Mouse (Mus musculus) kidney, adult 11 months (tissue): ENCODE results near the gene Aoc1.

ENCODE experiments used
- DNase-seq: peaks from one replicate; pipeline ENCODE4 v3.0.0; 2022

The Aoc1 gene

DNA sequence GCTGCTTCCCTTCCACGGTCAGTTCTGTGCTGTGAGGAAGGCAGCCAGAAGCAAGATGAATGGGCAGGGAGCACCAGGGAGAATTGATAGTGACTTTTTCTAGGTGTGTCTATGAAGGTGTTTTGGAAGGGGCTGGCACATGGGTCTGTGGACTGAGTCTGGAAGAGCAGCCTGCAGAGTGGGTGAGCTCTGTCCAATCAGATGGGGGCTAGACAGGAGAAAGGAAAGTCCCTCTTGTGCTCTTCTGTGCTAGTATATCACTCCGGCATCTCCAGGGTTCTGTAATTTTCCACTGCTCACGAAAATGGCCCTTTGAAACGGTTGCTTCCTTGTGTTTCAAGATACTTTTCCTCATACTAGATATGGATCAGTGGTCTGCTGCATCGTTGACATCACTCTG is at the start of gene Aoc1:
Gene Aoc1, plus strand, starts transcription at position 301 of the 400 bp plus-strand sequence.
- peak; percentile 21 for DNase-seq

DNA sequence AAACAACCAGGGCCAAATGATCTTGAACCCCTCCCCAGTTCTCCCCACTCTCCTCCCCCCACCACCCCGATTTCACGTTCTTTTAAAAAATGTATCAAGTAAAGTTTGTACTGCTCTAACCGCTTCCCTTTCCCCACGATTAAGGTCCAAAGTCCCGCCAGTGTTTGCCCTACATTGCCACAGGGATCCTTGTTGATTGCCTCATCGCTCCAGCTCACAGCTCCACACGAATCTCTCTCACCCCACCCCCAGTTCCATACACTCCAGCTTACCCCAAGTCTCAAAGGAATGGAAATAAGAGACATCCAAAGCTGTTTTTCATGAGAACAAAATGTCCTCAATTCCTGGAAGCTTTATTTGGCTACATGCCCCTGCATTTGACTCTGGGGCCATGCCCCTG is 47.7 kb upstream of the Aoc1 start:
- DNase-seq = peak; percentile 59

DNA sequence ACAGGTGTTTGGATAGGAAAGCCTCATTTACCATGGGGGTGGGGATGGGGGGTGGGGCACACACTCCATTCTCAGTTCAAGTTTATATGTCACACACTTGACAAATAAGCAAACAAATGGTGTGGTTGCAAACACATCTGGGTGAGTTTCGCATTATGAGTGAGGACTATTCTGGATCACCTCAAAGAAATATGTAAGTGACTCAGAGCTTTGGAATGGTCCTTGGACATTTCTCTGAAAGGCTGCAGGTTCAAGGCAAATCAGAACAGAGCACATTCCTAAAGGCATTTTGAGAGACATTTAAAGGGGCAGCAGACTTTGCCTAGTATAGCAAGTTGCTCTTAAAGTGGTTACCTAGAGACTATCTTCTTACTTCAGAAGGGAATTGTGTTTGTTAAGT is 43.7 kb upstream of the Aoc1 start:
- no peak for DNase-seq

DNA sequence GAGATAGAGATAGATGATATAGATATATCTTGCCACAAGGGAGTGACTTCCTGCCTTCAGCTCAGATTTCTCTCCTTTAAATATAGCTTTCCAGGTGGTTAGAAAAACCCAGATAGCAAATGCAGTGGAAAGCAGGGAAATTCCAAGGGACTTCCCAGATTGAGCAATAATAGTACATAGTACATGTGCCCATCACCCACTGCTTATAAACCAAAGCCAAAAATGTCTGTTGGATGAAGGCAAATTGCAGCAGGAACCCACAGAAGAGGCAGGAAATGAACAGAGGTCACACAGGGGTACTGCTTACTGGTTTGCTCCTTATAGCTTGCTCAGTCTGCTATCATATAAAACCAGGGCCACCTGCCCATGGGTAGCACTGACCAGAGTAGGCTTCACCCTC is 43.0 kb upstream of the Aoc1 start:
- DNase-seq = no peak

DNA sequence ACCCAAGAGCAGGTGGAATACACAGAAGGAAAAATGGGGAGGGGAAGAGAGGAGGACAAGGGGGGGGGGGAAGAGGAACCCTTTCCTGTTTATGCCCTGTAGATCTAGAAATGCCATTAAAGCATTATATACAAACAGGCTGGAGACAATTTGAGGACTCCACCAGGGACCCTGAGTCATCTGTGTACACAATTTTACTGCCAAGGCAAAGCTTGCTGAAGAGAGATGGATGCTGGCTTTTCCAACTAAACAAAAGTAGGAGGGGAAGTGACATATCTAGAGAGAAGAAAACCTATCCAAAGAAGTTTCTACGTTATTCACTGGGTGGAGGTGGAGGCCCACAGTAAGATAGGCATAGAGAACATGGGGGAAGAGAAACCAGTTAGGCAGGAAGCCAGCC is 42.5 kb upstream of the Aoc1 start:
- peak; percentile 1 for DNase-seq

DNA sequence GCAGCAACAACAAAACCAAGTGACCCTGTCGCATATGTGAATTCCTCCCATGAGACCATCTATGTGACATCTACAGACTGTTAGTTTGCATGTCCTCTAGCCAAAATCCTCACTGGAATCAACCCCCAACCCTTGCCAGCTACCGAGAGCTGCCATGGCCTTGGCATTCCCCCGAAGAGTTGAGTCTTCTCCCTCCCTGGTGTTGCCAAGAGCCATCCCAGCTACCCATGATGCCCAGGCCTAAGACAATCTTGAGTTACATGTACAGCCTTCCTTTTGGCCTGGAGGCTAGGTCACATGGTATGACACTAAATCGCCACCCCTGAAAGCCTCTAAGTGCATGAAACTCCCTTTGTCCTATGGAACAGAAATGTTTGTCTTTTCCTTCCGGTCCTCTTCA is 41.6 kb upstream of the Aoc1 start:
- DNase-seq = peak; percentile 2

DNA sequence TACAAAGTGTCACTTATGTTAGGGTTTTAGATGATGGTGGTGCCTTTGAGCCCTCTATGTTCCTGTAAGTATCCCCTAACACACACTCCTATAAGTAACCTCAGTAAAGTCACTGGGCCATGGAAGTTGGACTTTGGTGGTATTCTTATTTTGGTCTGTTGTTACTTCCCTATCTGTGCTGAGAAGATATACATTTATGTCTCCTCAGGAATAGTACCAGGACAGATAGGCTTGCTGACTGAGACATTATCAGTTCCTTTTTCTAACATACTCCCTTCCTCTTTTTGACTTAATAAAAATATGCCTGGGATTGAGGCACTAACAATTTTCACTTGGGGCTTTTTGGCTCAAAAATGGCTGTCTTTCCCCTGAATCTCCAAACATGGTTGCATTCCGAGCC is 40.3 kb upstream of the Aoc1 start:
- peak; percentile 0 for DNase-seq

DNA sequence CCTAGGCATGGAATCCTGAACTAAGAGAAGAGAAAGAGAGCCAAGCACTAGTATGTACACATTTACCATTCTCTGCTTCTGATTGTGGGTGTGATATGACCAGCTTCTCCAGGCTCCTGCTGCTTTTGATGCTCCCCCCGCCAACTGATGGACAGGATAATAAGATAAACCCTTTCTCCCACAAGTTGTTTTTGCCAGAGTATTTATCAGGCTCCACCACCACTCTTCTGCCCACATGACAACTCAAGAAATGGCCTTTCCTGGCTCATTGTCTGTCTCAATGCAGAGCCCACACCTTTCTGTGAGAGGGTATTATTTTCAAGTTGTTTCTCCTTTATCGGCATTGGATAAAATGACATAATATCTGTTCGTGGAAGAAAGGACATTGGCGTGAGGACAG is 39.2 kb upstream of the Aoc1 start:
- peak; percentile 1 for DNase-seq

DNA sequence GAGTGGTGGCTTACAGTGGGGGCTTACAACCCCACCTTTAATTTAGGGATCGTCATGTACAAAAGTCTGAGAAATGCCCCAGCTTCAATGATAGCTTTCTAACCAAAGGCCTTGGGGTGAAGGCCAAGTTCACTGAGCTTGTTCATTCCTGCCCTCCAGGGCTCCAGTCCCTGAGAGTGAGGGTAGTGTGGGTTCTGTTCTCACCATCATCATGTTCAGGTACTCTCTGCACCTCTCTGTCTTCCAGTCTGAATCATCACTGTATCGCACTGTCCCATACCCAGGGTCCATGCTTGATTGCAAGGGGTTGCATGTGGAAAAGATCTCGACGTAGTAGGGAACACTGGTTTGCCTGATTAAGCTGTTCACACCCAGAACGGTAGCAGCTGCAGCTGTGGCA is 37.5 kb upstream of the Aoc1 start:
- DNase-seq = peak; percentile 1

DNA sequence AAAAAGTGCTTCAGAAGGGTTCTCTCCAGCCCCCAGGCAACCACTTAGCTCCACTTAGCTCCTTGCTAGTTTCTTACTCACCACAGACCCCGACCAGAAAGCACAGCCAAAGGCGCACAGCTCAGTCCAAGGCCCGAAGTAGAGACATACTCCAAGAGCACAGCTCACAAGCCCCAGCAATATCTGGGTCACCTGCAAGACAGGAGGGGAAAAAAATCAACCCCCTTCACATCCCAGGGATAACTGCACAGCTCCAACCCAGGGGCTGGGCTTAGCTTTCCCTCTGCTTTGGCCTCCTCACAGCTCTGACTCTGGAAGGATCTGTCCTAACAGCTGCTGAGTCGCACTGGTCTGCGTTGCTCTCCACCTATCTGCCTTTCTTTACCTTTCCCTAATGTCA is 36.5 kb upstream of the Aoc1 start:
- no peak for DNase-seq

DNA sequence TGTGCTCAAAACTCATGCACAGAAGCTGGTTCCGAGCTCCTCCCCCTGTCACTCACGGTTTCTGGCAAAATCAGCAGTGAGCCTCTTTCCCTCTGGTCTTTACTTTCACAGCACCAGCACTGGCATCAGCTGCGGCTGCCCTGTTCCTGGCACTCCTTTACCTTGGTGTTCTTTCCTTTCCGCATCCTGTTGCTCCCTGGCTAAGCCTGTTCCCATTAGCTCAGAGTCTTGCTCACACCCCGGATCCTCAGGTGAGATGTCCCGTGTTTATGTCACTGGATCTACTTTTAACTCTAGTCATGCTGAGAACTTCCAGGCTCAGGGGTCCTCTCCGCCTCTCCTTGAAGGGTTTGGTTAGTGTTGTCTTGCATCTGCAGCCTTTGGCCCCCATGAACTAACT is 35.2 kb upstream of the Aoc1 start:
- DNase-seq = no peak

DNA sequence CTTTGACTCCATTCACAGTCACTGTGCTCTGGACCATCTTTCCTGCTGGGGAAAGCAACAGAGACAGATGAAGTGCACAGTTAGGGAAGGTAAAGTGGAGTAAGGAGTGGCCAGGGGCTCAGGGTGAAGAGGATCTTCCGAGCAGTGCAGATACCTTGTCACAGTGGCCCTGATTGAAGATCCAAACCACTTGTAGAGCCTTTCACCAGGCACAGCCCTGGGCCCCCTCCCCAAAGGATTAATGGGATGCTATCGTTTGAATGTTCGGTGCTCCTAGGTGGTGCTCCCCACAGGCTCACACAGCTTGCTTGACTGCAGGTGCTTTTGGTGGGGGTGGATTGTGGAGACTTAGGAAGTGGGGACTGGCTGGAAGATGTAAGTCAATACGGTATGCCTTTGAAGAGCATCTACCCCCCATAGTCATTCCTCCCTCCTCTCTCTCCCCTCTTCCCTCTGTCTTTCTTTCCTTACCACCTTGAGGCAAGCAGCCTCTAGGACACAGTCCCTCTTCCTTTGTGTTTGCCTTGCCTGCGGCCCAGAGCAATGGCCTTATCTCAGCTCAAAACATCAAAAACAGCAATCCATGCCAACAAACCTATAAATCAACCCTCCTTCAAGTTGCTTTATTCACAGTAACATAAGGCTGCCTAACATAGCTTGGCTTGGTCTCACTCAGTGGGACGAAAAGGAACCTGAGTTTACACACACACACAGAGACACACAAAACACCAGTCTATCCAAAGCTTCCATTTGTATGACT is 34.2 kb upstream of the Aoc1 start:
- DNase-seq = no peak

DNA sequence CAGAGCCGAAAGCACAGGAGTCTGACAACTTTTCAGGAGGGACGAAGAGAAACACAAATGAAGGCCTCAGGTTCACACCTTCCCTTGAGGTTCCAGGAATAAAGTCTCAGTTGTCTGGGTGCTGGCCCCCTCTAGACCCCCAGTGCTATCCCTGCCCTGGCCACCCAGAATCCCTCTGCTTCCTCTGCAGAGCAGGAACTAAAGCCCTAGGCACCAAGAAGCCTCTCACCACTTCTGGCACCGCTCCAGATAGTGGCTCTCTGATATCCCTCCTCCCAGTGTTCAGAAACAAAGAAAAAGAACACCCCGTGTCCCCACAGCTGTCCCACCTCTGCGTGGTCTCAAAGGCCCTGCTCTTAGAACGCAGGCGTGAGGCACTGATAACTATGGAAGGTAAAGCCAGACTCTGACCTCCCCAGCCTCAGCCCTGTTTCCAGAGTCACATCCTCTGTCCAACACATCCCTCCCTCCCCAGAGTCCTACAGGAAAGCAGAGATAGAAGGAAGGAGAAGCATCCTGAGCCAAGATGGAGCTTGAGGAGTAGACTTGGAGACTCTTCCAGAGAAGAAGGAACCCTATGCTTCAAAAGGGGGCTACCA is 32.2 kb upstream of the Aoc1 start, which contains the start of gene Tmem176a:
Gene Tmem176a, plus strand, starts transcription at position 549 of the 599 bp plus-strand sequence.
- no peak for DNase-seq

DNA sequence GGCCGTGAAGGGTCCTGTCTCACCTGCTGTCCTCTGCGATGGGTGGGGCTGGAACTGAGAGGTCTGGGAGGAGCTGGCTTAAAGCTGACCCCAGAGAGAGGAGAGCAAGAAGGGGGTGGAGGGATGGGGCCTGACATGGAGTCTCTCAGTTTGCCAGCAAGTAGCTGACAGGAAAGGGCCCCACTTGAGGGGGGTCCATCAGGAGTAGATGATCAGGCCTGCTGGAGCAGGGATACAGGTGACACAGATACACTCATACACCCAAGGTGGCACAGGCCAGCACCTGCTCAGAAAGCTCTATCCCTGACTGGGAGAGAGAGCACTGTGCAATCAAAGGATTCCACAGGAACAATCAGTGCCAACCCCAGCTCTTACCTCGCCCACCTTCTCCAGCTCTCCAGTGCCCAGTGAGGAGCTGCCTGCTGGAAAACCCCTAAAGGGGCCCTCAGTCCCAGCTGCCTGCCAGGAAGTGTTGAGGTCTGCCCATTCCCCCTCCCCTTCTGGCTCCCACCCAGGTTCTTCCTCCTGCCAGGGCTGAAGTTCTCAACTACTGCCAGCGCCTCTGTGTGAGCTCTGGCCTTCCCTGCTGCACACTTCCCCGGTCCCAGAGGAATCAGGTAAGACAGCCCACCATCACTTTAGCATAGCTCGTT is 31.6 kb upstream of the Aoc1 start, which contains the start of gene Tmem176b:
Gene Tmem176b, minus strand, starts transcription at position 524 of the 653 bp plus-strand sequence.
- DNase-seq = peak; percentile 98

DNA sequence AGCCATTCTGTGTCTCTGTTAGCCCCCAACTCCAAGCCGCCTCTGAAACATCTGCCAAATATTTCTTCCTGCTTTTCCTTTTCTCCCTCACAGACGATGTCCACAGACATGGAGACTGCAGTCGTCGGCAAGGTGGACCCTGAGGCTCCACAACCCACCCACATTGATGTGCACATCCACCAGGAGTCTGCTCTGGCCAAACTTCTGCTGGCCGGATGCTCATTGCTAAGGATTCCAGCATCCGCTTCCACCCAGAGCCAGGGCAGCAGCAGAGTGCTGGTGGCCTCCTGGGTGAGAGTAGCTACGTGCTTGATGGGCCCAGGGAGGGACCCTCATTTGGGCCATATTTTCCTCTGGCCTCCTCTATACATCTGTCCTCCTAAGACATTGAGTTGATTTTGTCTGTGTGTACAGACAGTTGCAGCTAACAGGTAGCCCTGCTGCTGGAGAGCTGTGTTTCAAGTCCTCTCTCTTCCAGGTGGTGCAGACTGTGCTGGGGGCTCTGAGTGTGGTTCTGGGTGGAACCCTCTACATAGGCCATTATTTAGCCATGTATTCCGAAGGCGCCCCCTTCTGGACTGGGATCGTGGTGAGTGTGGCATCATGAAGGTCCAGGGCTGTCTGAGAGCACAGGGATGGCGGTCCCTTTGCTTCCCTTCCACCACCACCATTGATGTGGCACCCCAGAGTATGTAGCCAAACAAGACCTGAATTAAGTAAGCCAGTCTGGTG is 30.4 kb upstream of the Aoc1 start:
- peak; percentile 65 for DNase-seq

DNA sequence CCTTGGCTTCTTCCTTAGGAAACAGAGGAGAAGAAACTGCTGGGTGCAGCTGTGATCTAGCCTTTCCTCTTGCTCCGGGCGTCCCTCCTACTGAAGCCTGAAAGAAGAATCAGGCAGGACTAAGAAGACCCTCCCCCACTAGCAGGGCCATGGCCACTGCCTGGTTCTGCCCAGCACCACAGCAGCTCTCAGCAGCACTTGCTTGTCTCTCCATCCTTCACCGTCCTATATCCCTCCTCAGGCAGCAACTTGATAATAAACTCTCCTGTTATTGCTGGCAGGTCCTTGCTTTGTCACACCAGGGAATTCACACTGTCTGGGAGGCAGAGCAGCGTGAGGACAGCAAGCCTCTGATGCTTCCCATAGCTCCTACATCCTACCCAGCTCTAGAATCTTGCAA is 27.6 kb upstream of the Aoc1 start:
- no peak for DNase-seq

DNA sequence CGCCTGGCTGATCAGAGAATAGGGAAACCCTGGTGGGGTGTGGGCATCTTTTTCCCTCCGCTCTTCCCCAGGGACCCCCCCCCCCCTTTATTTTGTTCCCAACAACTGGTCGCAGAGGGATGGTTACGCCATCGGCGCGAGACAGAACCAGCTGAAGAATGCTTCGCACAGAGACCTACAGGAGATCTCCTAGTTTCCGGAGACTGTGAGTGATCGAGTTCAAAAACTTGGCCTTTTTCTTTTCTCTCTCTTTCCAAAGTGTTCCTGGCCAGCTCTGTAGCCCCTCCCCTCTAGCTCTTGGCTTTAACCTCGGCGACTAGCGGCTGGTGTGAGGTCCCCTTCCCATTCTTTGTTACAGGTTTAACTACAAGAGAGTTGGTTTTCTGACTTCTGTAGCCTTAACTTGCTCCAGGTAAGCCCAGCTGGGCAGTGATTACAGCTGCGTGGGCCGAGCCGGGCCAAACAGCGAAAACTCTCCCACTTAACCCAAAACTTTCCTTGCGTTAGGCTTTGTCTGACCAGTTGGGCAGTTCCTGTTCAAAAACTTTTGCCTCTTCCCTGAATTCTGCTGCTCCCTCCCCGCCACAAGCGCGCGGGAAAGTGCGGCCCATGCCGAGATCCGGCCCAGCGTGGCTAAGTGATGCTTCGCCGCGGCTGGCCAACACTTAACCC is 20.7 kb upstream of the Aoc1 start:
- peak; percentile 62 for DNase-seq

DNA sequence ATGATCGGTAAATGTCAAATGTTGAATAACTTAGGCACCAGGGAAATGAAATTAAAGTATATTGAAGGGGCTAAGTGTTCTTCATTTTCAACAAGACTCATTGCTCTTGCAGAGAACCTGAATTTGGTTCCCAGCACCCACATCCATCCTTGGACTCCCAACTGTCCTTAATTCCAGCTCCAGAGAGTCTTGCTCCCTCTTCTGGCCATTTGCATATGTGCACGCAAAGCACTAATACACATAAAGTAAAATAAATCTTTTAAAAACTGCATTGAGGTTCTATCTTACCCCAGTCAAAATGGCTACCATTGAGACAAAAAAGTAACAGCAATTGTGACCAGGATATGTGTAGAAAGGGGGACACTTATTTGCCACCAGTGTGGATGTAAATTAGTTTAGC is 18.5 kb upstream of the Aoc1 start:
- no peak for DNase-seq

DNA sequence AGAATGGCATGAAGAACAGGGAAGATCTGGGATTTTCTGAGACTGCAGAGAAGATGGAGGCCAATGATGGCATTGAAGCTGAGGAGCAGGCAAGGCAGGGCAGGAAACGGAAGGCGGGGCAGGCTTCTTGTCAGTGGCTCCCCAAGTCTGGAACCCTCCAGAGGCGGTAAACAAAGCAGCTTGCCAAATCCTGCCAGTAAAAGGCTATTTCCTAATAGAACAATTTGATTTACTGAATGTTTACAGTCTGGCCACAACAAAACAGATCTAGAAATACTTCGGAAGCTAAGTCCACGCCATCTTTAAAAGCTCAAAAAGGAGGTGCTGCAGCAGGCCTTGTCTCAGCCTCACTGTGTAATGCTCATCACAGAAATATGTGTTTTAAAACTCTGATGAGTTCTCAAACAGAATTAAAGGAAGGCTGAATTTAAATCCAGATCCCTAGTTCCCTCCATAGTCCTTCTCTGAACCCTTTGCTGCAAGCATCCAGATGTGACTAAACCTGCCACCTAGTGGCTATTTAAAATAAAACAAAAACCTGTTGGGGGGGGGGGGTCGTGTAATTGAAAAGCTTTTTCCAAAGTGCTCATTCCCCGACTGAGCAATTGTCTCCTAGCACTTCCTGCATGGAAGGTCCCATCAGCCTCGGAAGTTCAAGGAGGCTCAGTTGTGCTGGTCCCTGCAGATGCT is 14.9 kb upstream of the Aoc1 start:
- peak; percentile 35 for DNase-seq

DNA sequence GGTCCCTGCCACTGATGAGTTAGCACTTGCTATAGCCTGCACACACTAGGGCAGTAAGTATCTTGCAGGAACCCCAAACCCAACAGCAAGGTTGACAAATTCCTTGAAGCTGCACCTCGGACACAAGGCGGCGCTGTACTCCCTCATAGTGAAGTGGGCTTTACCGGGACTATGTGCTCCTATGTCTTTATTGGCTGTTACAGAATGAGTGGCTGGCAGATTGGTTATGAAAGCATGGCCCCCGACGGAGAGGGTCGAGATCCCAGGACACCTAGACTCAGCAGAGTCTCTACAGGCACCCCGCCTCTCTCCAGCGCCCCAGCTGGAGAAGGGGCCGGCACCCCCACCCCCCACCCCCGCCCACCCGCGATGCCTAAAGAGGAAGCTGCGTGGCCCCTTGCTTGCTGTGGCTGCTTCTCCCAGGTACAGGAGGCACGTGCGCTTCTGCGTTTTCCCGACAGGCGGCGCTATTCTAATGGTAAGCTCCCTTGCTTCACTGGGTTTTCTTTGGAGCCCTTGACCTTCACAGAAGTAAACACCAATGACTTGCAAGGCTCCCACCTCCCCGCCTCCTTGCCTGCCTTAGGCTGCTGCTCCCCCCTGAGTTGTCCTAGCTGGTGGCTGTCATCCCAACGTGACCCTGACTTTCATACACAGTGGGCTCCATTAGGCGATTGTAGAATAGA is 12.4 kb upstream of the Aoc1 start:
- DNase-seq = peak; percentile 89

DNA sequence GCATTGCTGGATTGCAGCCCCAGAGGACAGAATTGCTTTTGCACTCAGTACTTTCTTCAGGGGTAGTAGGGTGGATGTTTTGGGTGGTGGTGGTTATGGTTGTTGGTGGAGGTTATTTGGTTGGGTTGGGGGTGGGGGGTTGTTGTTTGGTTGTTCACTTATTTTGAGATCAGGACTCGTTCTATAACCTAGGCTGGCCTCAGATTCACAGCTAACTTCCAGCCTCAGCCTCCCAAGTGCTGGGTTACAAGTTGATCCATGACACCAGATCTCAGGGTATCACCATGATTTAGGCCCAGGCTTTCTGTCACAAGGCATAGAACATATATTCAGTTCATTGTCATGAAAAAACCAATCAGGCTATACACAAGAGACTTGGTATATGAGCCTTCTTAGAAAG is 11.8 kb upstream of the Aoc1 start:
- DNase-seq = no peak
